Mouse (Mus musculus): ENCODE results near the gene Hnf1a. TPM values are rescaled to one million over a fixed set of nuclear protein-coding genes. Genes with fewer than 3 reads are reported as not detected.

The Hnf1a gene
- polyA plus RNA-seq, 1 experiment from 2014 or later: 5.4 TPM

GRCm38 (mm10) chr5:114908598-114909305 is 62.1 kb downstream of the Hnf1a start:
- 48% methylated on average over 13 of the region's 13 CpGs for WGBS
- ATAC-seq (ENCODE audit: low FRiP score, low TSS enrichment): no peak
- H3K27me3 ChIP-seq (ENCODE audit: control insufficient read depth, insufficient read depth, low read length): no peaks in the 10 kb centered on the region
- TF ChIP-seq CTCF (IDR thresholded peaks at IDR 0.05; ENCODE audit: low read depth): no peak
- TF ChIP-seq EP300 (optimal IDR thresholded peaks at IDR 0.05): no peak
- no peak overlapping the region for H3K4me3 ChIP-seq (ENCODE audit: low read depth, low read length)
- no peak overlapping the region for H3K9ac ChIP-seq (ENCODE audit: low read length)
- 0 out of 2 replicates have a peak, but pooled peaks cover 2% of the 10 kb centered on the region for H3K36me3 ChIP-seq (ENCODE audit: control insufficient read depth, insufficient read depth, low read length)
- H3K4me2 ChIP-seq (replicated peaks; ENCODE audit: low read depth): no peak overlapping the region
- DNase-seq (ENCODE audit: low spot score): no peak
- no peaks in the 10 kb centered on the region for H3K4me1 ChIP-seq (replicated peaks; ENCODE audit: control insufficient read depth, insufficient read depth)
- no peaks in the 10 kb centered on the region for H3K9me3 ChIP-seq (ENCODE audit: control insufficient read depth, low read length)
- H3K27ac ChIP-seq (replicated peaks): no peak overlapping the region

- H3K4me3 ChIP-seq (ENCODE audit: low read depth, low read length): no peak overlapping the region
- H3K9ac ChIP-seq (ENCODE audit: low read length): no peak overlapping the region
- peak; percentile 66 for DNase-seq (ENCODE audit: low spot score)
- no peaks in the 10 kb centered on the region for H3K9me3 ChIP-seq (ENCODE audit: control insufficient read depth, low read length)
- peak; percentile 57; the same call in 1 of the 2 replicates for ATAC-seq (ENCODE audit: low FRiP score, low TSS enrichment)
- TF ChIP-seq CTCF (IDR thresholded peaks at IDR 0.05; ENCODE audit: low read depth) (peak; percentile 90), EP300 (optimal IDR thresholded peaks at IDR 0.05) (no peak)
- 0 out of 2 replicates have a peak, but pooled peaks cover 2% of the 10 kb centered on the region for H3K36me3 ChIP-seq (ENCODE audit: control insufficient read depth, insufficient read depth, low read length)
- H3K4me1 ChIP-seq (replicated peaks; ENCODE audit: control insufficient read depth, insufficient read depth): no peaks in the 10 kb centered on the region
- no peaks in the 10 kb centered on the region for H3K27me3 ChIP-seq (ENCODE audit: control insufficient read depth, insufficient read depth, low read length)
- WGBS: 43% methylated on average over 1 of the region's 1 CpGs
- H3K27ac ChIP-seq (replicated peaks): no peak overlapping the region
- H3K4me2 ChIP-seq (replicated peaks; ENCODE audit: low read depth): no peak overlapping the region
Measured at GRCm38 (mm10) chr5:114902413-114902812, 68.5 kb downstream of the Hnf1a start.

Other genes with a start within 250 kb of the Hnf1a start
- 36.4 and 41.7 TPM in 2 replicates for gene Ankrd13a, start 196.4 kb downstream of the Hnf1a start, polyA plus RNA-seq (2015; fragmentation: Nextera tagmentation; extraction: Ambion mirVana)
- 14.2 and 16.1 TPM in 2 replicates for gene Git2, start 195.6 kb downstream of the Hnf1a start, polyA plus RNA-seq (2015; fragmentation: Nextera tagmentation; extraction: Ambion mirVana)
- gene 1500011B03Rik, start 147.6 kb downstream of the Hnf1a start, polyA plus RNA-seq (2015; fragmentation: Nextera tagmentation; extraction: Ambion mirVana): 110 and 118 TPM in 2 replicates
- 0.05 TPM in 1 of 2 replicates, not detected in the other for gene 4930519G04Rik, start 117.4 kb downstream of the Hnf1a start, polyA plus RNA-seq (2015; fragmentation: Nextera tagmentation; extraction: Ambion mirVana)
- 0.06 and 0.15 TPM in 2 replicates for gene Gm9936, start 112.4 kb downstream of the Hnf1a start, polyA plus RNA-seq (2015; fragmentation: Nextera tagmentation; extraction: Ambion mirVana)
- 20.1 and 22.3 TPM in 2 replicates for gene Oasl2, start 74.2 kb downstream of the Hnf1a start, polyA plus RNA-seq (2015; fragmentation: Nextera tagmentation; extraction: Ambion mirVana)
- gene Oasl1, start 47.9 kb downstream of the Hnf1a start, polyA plus RNA-seq (2015; fragmentation: Nextera tagmentation; extraction: Ambion mirVana): 14.1 and 14.6 TPM in 2 replicates
- 39.2 and 49.8 TPM in 2 replicates for gene 2210016L21Rik, start 28.9 kb downstream of the Hnf1a start, polyA plus RNA-seq (2015; fragmentation: Nextera tagmentation; extraction: Ambion mirVana)
- 25.2 and 39.8 TPM in 2 replicates for gene Sppl3, start 40.0 kb upstream of the Hnf1a start, polyA plus RNA-seq (2015; fragmentation: Nextera tagmentation; extraction: Ambion mirVana)
- 17.9 and 22.2 TPM in 2 replicates for gene Gm10401, start 127.2 kb upstream of the Hnf1a start, polyA plus RNA-seq (2015; fragmentation: Nextera tagmentation; extraction: Ambion mirVana)
- 70.6 and 73.8 TPM in 2 replicates for gene Acads, start 148.3 kb upstream of the Hnf1a start, polyA plus RNA-seq (2015; fragmentation: Nextera tagmentation; extraction: Ambion mirVana)
- 12.7 and 12.9 TPM in 2 replicates for gene Unc119b, start 163.9 kb upstream of the Hnf1a start, polyA plus RNA-seq (2015; fragmentation: Nextera tagmentation; extraction: Ambion mirVana)
- gene Mlec, start 187.1 kb upstream of the Hnf1a start, polyA plus RNA-seq (2015; fragmentation: Nextera tagmentation; extraction: Ambion mirVana): 30.4 and 34.0 TPM in 2 replicates
- gene Cabp1, start 223.3 kb upstream of the Hnf1a start, polyA plus RNA-seq (2015; fragmentation: Nextera tagmentation; extraction: Ambion mirVana): 0.44 and 0.67 TPM in 2 replicates

Measured in stomach, postnatal 0 days (tissue).